Mouse (Mus musculus) adrenal gland, postnatal 4 days (tissue): ENCODE results near the gene Hspbp1. TPM values are rescaled to one million over a fixed set of nuclear protein-coding genes. Genes with fewer than 3 reads are reported as not detected.

Experiments
- DNase-seq, 2 experiments: peaks; one replicate each; pipeline ENCODE4 v3.0.0; 2021 to 2022; ENCODE audit warnings: low spot score in 2 of 2, mixed read lengths in 2 of 2
- total RNA-seq, 2 experiments: library from RNA; stranded (reverse); gene quantifications; 2 replicates each; pipeline ENCODE4 v1.2.3; 2021

The Hspbp1 gene
- total RNA-seq, 2 experiments from 2014 or later: 41.3 to 43.6 TPM

DNA sequence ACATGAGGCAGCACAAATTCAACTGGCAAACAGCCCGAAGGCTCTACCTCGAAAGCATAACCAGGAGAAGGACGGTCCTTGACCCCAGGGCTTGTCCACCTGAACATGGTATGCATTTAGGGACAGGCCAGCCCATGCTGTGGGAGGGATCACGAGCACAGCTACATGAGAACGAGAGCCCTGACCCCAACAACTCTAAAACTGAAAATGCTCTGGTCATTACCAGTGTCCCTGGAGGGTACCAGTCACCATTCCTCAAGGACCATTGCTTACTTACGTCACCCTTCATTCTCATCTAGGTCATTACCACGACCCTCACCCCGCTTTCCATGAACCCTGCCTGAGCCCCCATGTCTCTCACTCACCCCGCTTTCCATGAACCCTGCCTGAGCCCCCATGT, 15.7 kb downstream of the Hspbp1 start:
- no peak for DNase-seq

DNA sequence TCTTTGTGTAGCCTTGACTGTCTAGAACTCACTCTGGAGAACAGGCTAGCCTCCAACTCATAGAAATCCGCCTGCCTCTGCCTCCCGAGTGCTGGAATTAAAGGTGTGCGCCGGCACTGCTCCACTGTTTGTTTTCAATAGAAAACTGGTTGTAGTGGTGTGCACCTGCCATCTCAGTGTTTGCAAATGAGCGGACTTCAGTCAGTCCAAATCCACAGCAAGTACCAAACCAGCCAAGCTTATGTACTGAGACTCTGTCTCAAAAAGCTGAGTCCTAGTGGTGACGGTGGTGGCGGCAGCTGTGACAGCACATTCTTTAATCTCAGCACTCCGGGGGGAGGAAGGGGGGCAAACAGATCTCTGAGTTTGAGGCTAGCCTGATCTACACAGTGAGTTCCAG, 16.4 kb downstream of the Hspbp1 start:
- no peak for DNase-seq

DNA sequence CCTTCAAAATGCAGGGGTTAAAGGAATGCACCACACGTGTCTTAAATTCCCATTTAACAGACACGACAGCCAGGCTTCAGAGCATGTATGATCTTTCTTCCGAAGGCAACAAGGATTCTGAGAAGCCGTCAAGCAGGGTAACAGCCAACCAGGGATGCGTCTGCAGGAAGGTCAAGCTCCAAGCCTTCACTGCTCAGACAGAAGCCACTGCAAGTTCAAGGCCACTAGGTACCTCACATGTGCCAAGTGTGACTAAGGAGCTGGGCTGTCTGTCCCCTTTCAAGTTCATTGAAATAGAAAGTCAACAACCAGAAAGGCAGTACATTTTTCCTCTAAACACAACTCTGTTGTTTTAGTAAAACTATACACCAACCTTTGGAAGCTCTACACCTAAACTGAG, 18.0 kb downstream of the Hspbp1 start:
- DNase-seq: no peak

DNA sequence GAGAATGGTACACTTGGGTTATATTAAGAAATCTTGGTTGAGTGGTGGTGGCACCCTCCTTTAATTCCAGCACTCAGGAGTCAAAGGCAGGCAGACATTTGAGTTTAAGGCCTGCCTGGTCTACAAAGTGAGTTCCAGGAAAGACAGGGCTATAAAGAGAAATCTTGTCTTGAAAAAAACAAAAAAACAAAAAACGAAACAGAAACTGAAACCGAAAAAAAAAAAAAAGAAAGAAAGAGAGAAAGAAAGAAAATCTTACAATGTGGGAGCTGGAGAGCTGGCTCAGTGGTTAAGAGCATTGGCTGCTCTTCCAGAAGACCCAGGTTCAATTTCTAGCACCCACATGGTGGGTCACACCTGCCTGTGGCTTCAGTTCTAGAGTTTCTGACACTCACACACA, 21.1 kb downstream of the Hspbp1 start:
- DNase-seq: no peak

DNA sequence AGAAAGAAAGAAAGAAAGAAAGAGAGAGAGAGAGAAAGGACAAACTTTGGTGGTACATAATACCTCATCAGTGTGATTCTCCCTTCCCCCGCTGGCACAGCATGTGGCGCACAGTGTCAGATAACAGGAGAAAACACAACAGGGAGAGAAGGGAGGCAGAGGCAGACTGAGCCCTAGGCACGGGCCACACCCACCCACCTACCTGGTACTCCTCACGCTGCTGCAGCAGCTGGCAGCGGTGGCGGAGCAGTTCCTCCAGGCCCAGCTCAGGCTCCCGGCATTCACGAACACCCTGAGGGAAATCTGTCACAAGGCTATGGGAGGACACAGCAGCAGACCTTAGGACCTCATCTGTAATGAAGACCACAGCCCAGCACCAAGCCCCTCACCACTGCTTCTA, 21.7 kb downstream of the Hspbp1 start:
- DNase-seq: no peak

DNA sequence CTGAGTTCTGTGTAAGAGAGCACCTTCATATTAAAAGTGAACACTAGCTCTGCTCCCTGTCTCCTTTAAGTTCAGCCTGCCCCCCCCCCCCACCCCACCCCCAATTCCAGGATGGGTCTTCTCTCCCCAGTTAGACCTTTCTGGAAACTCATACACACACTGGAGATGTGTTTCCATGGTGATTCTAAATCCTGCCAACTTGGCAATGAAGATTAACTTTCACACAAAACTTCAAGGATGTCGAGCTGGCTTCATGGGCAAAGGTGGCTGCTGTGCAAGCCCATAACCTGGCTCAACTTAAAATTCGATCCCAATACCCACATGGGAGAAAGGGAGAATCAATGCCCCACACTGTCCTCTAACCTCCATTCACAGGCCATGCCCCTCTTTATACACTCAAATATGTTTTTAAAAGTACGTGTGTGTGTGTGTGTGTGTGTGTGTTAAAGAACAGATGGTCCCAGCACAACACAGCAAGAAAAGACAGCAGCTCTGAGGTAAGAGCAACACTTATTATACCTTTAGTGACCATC, 24.9 kb downstream of the Hspbp1 start:
- no peak for DNase-seq

DNA sequence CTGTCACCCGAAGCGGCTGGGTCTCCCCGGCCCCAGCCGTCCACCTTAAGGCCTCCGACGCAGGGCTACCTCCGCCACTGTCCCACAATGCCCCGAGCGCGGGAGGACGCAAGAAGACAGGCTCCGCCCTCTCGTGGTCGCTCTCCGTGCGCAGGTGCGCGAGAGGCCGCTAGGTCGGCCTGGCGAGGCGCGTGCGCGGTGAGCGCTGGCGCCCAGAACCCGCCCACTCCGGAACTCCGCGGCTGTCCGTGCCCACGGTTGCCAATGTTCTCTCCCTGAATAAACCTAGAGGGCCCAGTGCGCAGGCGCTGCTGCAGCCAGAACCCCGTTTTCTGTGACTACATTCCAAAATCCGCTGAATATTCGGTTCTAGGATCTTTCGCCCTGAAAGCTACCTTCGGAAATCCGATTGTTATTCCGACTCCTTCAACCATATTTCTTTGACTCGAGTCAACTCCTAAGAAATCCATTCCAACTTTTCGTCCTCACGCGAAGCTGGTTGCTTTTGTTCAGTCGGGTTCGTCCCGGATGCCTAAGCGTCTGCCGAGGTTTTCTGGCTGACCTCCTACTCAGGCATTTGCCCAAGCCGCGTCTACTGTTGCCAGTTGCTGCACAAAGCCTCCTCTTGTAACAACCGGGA, 25.8 kb downstream of the Hspbp1 start, which contains the start of gene Ppp6r1:
Gene Ppp6r1 (minus strand): TSS at position 108 of the 640 bp plus-strand sequence.
- DNase-seq: peak; percentile 88 to 94

DNA sequence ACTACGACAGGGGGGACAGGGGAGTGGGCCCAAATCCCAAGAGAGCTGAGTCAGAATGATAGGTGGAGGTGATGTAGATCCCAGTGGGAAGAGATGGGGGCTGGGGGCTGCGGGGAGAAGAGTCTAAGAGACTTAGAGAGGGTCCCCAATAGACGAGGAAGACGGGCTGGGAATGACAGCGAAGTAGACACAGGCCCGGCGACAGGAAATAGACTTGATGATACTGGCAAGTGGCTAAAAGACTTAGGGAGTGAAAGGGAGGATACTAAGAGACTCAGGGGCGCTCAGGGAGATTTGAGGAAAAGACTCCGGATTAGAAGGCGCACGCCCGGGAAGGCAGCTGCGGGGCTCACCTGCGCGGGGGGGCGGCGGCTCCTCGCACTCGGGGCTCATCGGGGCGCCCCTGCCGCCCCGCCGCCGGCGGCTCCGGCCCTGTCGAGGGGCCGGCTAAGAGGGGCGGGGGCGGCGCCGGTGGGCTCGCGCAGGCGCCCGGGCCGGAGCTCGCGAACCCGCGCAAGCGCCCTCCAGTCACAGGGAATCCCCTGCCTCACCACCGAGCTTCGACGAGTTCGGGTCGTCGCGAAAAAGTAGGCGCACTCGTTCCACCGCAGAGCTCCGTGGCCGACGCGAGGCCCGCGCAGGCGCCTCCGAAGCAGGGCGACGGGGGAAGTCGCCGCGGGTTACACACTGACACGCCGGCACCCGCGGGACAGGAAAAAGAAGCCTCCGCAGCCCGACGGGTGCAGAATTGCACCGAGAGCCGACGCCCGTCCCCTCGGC, 26.6 kb downstream of the Hspbp1 start:
- DNase-seq: no peak

DNA sequence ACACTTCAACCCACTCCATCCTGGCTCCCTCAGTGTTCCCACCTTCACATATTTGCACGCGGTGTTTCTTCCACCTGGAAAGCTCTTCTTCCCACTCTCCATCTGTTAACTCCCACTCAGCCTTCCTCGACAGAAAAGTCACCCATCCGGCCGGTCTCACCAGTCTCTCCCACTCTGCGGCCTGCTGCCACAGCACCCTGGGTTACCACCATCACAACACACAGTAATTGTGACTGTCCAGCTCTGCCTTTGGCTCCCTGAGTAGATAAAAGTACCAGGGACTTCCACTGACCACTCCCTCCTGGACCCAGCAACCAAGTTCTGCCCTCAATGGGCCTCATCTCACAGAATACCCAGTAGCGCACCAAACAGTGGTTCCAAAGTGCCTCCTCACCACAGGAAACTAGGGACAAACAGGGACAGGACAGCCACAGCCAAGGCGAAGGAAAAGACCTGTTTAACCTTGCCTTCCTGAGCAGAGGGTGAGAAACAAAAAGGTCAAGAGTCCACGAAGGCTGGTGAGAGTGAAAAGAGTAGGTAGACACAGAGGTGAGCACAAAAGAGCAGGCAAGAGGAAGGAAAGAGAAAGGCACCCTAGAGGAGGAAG, 27.2 kb downstream of the Hspbp1 start:
- DNase-seq: no peak

DNA sequence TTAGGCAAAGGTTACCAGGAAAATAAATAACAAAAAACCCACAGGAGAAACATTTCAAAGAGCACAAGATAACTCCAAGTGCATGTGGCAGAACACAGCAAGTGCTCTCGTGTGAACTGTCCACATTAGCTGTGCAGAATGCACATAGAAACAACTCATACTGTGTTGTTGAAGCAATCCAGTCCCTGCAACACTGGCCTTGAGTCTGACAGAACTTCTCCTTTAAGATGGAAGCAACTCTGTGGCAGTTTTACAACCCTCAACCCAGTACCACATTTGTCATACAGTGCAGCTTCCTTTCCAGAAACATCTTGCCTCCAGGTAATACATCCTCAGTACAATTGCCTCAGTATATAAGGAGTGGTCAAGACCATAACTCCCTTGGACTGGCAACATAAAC, 28.1 kb downstream of the Hspbp1 start:
- no peak for DNase-seq

DNA sequence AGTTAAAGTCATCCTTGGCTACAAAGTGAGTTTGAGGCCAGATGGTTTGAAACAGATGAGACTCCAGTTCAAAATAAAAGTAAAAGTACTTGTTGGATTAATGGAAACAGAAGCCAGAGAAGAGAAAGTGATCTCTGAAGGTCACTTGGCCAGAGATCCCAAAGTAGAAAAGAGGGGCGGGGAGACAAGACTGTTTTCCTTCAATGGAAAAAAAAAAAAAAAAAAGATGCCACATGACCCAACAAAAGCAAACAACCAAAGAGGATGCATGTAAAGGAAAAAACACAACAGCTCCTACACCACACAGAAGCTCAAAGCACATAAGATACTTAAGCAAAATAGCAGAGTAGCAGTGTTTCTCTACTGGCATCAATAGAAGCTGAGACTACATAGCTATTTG, 29.0 kb downstream of the Hspbp1 start:
- DNase-seq: no peak

DNA sequence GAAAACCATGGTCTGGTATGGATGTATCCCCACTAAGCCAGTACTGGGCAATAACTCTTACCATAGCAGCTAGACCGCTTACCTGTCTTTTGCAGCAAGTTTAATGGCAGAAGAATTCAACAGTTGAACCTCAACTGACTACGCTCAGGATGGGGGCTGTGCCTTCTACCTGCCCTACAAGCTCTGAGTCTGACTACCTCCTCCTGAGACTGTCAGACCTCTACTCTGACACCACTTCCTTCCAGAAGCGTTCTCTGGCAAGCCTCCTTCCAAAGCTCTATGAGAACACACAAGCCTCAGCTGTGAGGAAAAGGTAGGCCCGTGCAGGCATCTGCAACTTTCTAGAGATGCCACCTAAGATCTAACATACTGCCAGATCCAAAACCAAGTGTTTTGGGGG, 29.5 kb downstream of the Hspbp1 start:
- DNase-seq: no peak

DNA sequence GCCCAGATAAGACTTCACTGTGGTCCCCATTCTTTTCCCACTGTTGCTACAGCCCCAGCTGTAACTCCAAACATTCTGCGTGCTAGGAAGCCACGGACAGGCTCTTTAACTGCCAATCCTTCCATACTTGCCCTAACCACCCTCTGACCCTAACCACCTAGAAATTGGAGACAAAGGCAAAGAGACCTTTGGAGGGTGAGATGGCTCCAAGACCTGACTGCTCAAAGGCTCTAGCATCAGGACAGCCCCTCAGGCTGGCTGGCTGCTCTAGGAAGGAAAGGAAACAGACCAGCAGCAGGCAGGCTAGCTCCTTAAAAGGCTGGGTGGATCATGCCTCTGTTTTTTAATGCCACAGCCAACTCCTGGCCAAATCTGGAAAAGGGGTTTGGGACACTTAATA, 30.6 kb downstream of the Hspbp1 start:
- DNase-seq: no peak

DNA sequence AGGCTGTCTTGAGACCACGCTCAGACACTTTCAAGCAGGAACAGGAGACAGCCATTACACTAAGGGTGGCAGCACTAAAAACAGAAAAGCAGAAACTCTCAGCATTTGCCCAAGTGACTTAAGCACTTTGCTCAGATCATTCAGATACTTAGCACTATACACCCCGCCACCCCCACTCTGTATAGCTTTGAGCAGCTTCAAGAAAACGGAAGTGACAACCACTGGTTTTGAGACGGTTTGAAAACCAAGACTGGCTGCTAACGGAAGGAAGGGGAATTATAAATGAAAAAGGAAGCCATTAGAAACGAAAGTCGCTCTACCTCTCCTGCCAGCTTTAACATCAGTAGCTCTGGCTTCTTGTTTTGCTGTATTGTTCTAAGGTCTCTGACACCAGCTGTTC, 31.1 kb downstream of the Hspbp1 start:
- no peak for DNase-seq

DNA sequence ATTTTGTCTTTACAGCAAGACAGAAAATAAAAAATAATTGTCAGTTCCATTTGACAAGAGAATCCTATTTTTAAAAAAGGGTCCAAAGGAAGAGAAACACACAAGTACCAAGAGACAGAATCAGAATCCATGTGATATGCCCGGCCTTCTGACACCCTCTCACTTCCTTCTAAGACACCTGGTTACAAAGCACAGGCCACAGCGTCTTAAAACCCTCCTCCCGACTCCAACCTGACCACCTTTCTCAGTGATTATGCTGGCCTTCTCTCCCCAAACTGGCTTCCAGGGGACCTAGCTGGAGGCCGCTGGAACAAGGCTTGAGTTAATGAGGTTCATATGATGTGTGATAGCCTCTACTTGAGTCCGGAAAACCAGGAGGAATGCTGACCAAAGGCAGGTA, 31.5 kb downstream of the Hspbp1 start:
- DNase-seq: no peak

DNA sequence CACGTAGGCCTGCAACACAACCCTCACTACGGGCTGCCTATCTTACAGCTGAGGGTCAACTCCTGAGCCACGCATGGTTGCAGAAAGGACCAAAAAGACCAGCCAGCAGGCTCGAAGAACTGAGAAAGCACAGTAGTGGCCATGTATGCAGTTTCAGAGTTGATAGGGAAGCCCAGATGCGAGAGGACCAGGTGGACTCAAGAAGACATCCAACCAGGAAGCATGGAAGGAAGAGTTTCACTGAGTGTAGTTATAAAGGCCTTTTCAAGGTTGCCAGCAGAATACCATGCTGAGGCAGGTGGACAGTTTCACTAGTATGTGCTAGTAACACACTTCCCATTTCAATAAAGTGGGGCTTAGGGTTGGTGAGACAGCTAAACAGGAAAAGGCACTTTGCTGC, 32.1 kb downstream of the Hspbp1 start:
- no peak for DNase-seq

DNA sequence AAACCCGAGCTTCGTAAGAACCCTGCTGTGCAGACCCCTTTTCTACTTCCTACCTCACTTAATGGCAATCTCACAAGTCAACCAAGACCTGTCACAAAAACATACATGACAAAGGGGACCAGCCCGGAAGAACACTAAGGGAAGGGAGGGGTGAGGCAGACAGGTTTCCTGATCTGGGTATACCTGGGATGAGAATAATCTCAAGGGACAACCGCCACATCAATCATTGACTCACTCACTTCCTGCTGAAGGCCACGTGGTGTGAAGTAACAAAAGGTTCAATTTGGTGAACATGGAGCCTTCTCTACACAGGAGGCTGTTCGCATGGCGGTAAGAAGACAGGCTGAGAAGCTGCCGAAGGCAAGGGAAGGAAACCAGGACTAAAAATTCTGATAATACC, 33.3 kb downstream of the Hspbp1 start:
- no peak for DNase-seq

DNA sequence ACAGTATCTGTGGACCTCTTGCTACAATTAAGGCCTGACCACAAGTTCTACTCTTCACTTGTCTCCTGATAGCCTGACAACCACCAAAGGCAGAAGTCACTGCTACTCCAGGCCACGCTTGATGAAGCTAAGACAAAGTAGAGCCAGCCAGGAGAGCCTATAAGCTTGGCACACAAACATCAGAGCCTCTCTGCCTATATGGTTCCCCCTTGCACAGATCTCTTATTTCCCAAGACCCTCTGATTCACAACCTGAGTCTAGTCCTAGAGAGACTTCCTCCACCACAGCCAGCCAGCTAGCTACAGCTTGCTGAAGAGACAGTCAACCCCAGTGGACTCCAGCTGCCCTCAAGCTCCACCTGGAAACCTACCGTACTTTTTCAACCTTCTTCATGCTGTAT, 36.9 kb downstream of the Hspbp1 start:
- DNase-seq: no peak

DNA sequence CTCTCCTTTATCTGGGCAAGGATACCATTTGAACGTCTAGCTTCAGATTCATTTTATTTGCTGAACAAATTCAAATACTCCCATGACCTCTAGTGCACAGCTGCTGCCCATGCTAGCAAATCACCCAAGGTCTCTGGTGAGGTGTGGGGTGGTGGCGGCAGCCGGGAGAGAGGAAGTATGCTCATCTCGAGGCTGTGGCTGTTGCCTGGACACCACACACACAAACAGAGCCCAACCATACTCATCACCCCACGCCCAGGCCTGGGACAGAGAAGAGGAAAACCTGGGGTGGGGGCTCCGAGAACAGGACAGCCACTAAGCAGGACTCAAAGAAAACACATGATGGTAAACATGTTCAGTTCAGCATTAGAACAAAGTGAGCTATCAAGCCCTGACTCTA, 37.6 kb downstream of the Hspbp1 start:
- no peak for DNase-seq

DNA sequence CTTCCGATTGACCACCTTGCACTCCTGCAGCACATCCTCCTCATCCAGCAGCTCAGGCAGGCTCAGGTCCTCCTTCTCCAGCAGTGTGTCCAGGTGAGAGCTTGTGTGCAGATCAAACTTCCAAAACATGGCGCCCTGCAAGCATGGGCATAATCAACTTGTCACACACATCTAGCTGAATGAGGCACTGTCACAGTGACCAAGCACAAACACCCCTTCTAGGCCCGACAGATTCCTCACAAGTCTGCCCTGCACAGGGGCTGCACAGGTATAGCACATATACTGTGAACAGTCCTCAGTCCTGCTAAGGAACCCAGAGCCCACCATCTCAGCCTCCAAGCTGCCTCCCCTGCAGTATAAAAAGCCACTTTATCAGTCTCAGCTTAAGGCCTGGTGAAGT, 38.1 kb downstream of the Hspbp1 start:
- no peak for DNase-seq

DNA sequence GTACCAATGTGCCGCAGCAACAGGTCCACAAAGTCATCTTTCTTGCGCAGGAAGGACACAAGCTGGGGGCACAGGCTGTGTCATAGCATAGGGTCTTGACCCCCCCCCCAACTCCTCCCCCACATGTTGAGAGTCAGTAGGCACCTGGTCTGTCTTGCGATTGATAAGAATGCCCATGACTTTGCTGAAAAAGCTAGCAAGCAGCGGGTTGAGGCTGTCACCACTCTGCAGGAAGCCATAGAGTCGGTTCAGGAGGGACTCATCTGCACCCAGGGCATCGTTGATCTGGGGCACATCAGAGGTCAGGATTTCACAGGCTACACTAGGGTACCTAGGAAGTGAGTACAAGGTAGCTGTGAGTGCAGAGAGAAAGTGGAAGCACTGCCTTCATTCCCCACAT, 41.6 kb downstream of the Hspbp1 start:
- DNase-seq: no peak

DNA sequence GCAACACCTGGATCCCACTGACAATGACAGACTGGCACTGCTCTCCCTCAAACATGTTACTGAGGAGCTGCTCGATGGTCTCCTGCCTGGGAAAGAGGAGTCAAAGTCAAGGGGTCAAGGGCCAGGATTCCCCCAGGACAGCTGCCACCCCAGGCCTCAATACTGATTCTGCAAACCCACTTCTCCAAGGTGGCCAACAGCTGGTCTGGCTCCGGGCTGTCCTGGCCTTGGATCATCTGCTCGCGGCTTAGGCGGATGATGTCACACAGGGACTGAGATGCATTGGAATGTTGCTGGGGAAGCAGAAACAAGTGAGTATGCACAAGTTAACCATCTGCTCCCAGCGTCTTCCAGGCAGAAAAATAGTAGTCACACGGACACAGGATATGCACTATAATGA, 42.9 kb downstream of the Hspbp1 start:
- DNase-seq: no peak
